Mouse (Mus musculus): ENCODE data around the gene Cxcr6. TPM values are rescaled to one million over a fixed set of nuclear protein-coding genes. Genes with fewer than 3 reads are reported as not detected.

Gene Cxcr6
- polyA plus RNA-seq, 1 experiment from 2014 or later, result 0.28 TPM

GRCm38 (mm10) chr9:123818601-123819000, 12.3 kb downstream of the Cxcr6 start:
- no peaks in the 10 kb centered on the region for H3K4me1 ChIP-seq (replicated peaks)
- H3K9me3 ChIP-seq, result no peaks in the 10 kb centered on the region
- H3K36me3 ChIP-seq, result peaks cover 77% of the 10 kb centered on the region
- ATAC-seq (ENCODE audit: insufficient number of reproducible peaks, insufficient read depth, low FRiP score, low TSS enrichment, low read depth), result no peak
- H3K27me3 ChIP-seq, result no peaks in the 10 kb centered on the region
- H3K4me3 ChIP-seq (replicated peaks), result no peak overlapping the region
- 44% methylated on average over 2 of the region's 2 CpGs for WGBS
- H3K9ac ChIP-seq (replicated peaks), result no peak overlapping the region
- H3K27ac ChIP-seq, result no peak overlapping the region
- no peak overlapping the region for H3K4me2 ChIP-seq

- ATAC-seq (ENCODE audit: insufficient number of reproducible peaks, insufficient read depth, low FRiP score, low TSS enrichment, low read depth), result no peak
- Histone ChIP-seq H3K4me3 (replicated peaks) (no peak overlapping the region), H3K4me2 (no peak overlapping the region), H3K27ac (no peak overlapping the region), H3K27me3 (no peaks in the 10 kb centered on the region), H3K36me3 (peaks cover 90% of the 10 kb centered on the region), H3K4me1 (replicated peaks) (no peaks in the 10 kb centered on the region), H3K9me3 (no peaks in the 10 kb centered on the region), H3K9ac (replicated peaks) (no peak overlapping the region)
- 86% methylated on average over 3 of the region's 3 CpGs for WGBS
Observed at GRCm38 (mm10) chr9:123826631-123827030, 20.4 kb downstream of the Cxcr6 start.

GRCm38 (mm10) chr9:123828916-123829315, 22.6 kb downstream of the Cxcr6 start:
- no peak for ATAC-seq (ENCODE audit: insufficient number of reproducible peaks, insufficient read depth, low FRiP score, low TSS enrichment, low read depth)
- H3K9me3 ChIP-seq, result no peaks in the 10 kb centered on the region
- no peak overlapping the region for H3K27ac ChIP-seq
- no peak overlapping the region for H3K4me3 ChIP-seq (replicated peaks)
- WGBS, result 89% methylated on average over 4 of the region's 4 CpGs
- H3K36me3 ChIP-seq, result peaks cover 81% of the 10 kb centered on the region
- no peak overlapping the region for H3K4me2 ChIP-seq
- no peak overlapping the region for H3K9ac ChIP-seq (replicated peaks)
- H3K4me1 ChIP-seq (replicated peaks), result no peaks in the 10 kb centered on the region
- no peaks in the 10 kb centered on the region for H3K27me3 ChIP-seq

GRCm38 (mm10) chr9:123835851-123836250, 29.6 kb downstream of the Cxcr6 start:
- Histone ChIP-seq H3K4me2 (no peak overlapping the region), H3K9ac (replicated peaks) (no peak overlapping the region), H3K4me3 (replicated peaks) (no peak overlapping the region), H3K36me3 (peaks cover 67% of the 10 kb centered on the region), H3K27me3 (no peaks in the 10 kb centered on the region), H3K27ac (no peak overlapping the region), H3K4me1 (replicated peaks) (no peaks in the 10 kb centered on the region), H3K9me3 (no peaks in the 10 kb centered on the region)
- ATAC-seq (ENCODE audit: insufficient number of reproducible peaks, insufficient read depth, low FRiP score, low TSS enrichment, low read depth), result no peak
- WGBS, result 97% methylated on average over 3 of the region's 3 CpGs

GRCm38 (mm10) chr9:123840243-123840642, 34.0 kb downstream of the Cxcr6 start:
- Histone ChIP-seq H3K4me2 (no peak overlapping the region), H3K4me3 (replicated peaks) (no peak overlapping the region), H3K27me3 (no peaks in the 10 kb centered on the region), H3K9ac (replicated peaks) (no peak overlapping the region), H3K4me1 (replicated peaks) (no peaks in the 10 kb centered on the region), H3K36me3 (peaks cover 39% of the 10 kb centered on the region), H3K9me3 (no peaks in the 10 kb centered on the region), H3K27ac (no peak overlapping the region)
- 83% methylated on average over 6 of the region's 6 CpGs for WGBS
- no peak for ATAC-seq (ENCODE audit: insufficient number of reproducible peaks, insufficient read depth, low FRiP score, low TSS enrichment, low read depth)

- Histone ChIP-seq H3K4me3 (replicated peaks) (no peak overlapping the region), H3K9me3 (no peaks in the 10 kb centered on the region), H3K4me2 (no peak overlapping the region), H3K4me1 (replicated peaks) (no peaks in the 10 kb centered on the region), H3K9ac (replicated peaks) (no peak overlapping the region), H3K27me3 (no peaks in the 10 kb centered on the region), H3K27ac (no peak overlapping the region), H3K36me3 (peaks cover 7% of the 10 kb centered on the region; the same call in 1 of the 2 replicates)
- WGBS, result 85% methylated on average over 3 of the region's 3 CpGs
- ATAC-seq (ENCODE audit: insufficient number of reproducible peaks, insufficient read depth, low FRiP score, low TSS enrichment, low read depth), result no peak
Observed at GRCm38 (mm10) chr9:123844468-123844867, 38.2 kb downstream of the Cxcr6 start.

GRCm38 (mm10) chr9:123845120-123845519, 38.8 kb downstream of the Cxcr6 start:
- Histone ChIP-seq H3K4me2 (no peak overlapping the region), H3K4me1 (replicated peaks) (peaks cover 3% of the 10 kb centered on the region; the same call in 1 of the 2 replicates), H3K27me3 (no peaks in the 10 kb centered on the region), H3K9me3 (no peaks in the 10 kb centered on the region), H3K36me3 (peaks cover 4% of the 10 kb centered on the region; the same call in 1 of the 2 replicates), H3K4me3 (replicated peaks) (no peak overlapping the region), H3K9ac (replicated peaks) (no peak overlapping the region), H3K27ac (no peak overlapping the region)
- 60% methylated on average over 3 of the region's 3 CpGs for WGBS
- no peak for ATAC-seq (ENCODE audit: insufficient number of reproducible peaks, insufficient read depth, low FRiP score, low TSS enrichment, low read depth)

- Histone ChIP-seq H3K27me3 (no peaks in the 10 kb centered on the region), H3K4me1 (replicated peaks) (peaks cover 12% of the 10 kb centered on the region; the same call in 1 of the 2 replicates), H3K4me3 (replicated peaks) (no peak overlapping the region), H3K9ac (replicated peaks) (no peak overlapping the region), H3K9me3 (no peaks in the 10 kb centered on the region), H3K4me2 (no peak overlapping the region), H3K27ac (no peak overlapping the region), H3K36me3 (peaks cover under 1% of the 10 kb centered on the region; the same call in 1 of the 2 replicates)
- 90% methylated on average over 1 of the region's 1 CpGs for WGBS
- ATAC-seq (ENCODE audit: insufficient number of reproducible peaks, insufficient read depth, low FRiP score, low TSS enrichment, low read depth), result no peak
Observed at GRCm38 (mm10) chr9:123846490-123846889, 40.2 kb downstream of the Cxcr6 start.

- Histone ChIP-seq H3K4me1 (replicated peaks) (peaks cover 12% of the 10 kb centered on the region; the same call in 1 of the 2 replicates), H3K9ac (replicated peaks) (no peak overlapping the region; the same call in 1 of the 2 replicates), H3K36me3 (no peaks in the 10 kb centered on the region), H3K4me2 (peak overlapping the region; percentile 71), H3K27me3 (no peaks in the 10 kb centered on the region), H3K4me3 (replicated peaks) (peak overlapping the region; percentile 69; the same call in 1 of the 2 replicates), H3K9me3 (no peaks in the 10 kb centered on the region), H3K27ac (no peak overlapping the region)
- no peak for ATAC-seq (ENCODE audit: insufficient number of reproducible peaks, insufficient read depth, low FRiP score, low TSS enrichment, low read depth)
- 77% methylated on average over 2 of the region's 2 CpGs for WGBS
Observed at GRCm38 (mm10) chr9:123849976-123850695, 43.9 kb downstream of the Cxcr6 start.

- Histone ChIP-seq H3K4me1 (replicated peaks) (peaks cover 12% of the 10 kb centered on the region; the same call in 1 of the 2 replicates), H3K36me3 (no peaks in the 10 kb centered on the region), H3K9me3 (no peaks in the 10 kb centered on the region), H3K4me3 (replicated peaks) (peak overlapping the region; percentile 69), H3K27ac (peak overlapping the region; percentile 97; the same call in 1 of the 2 replicates), H3K4me2 (peak overlapping the region; percentile 71), H3K9ac (replicated peaks) (peak overlapping the region; percentile 74), H3K27me3 (no peaks in the 10 kb centered on the region)
- ATAC-seq (ENCODE audit: insufficient number of reproducible peaks, insufficient read depth, low FRiP score, low TSS enrichment, low read depth), result no peak
- 2% methylated on average over 2 of the region's 2 CpGs for WGBS
Observed at GRCm38 (mm10) chr9:123850705-123851061, 44.4 kb downstream of the Cxcr6 start.

- peak overlapping the region; percentile 69 for H3K4me3 ChIP-seq (replicated peaks)
- H3K4me1 ChIP-seq (replicated peaks), result peaks cover 12% of the 10 kb centered on the region; the same call in 1 of the 2 replicates
- no peaks in the 10 kb centered on the region for H3K27me3 ChIP-seq
- H3K36me3 ChIP-seq, result no peaks in the 10 kb centered on the region
- peak overlapping the region; percentile 97 for H3K27ac ChIP-seq
- peak; percentile 90 for ATAC-seq (ENCODE audit: insufficient number of reproducible peaks, insufficient read depth, low FRiP score, low TSS enrichment, low read depth)
- H3K9me3 ChIP-seq, result no peaks in the 10 kb centered on the region
- peak overlapping the region; percentile 71 for H3K4me2 ChIP-seq
- H3K9ac ChIP-seq (replicated peaks), result peak overlapping the region; percentile 74
- under 1% methylated on average over 27 of the region's 27 CpGs for WGBS
Observed at GRCm38 (mm10) chr9:123851062-123851712, 44.9 kb downstream of the Cxcr6 start.
